Comparison of ENCODE assay signal across 9 mouse cellular contexts in the genomic region with DNA sequence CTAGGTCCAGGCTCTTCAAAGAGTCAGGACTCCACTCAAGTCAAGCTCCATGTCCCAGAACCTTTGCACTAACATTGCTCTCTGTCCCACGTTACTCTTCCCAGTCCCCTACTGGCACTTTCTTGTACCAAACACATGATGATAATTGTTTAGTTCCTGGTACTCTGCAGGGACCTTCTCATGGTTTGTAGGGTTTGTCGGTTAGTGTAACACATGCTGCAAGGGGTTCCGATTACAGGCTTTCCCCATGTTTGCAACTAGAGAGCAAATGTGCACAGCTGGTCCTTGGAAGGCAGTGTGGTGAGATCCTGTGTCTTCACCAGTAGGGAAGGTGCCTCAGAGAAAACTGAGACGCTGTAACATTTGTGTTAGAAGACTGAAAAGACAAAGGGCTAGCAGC. TPM values are rescaled to one million over a fixed set of nuclear protein-coding genes. Genes with fewer than 3 reads are reported as not detected.
DNase-seq lines count a peak whose midpoint lies in the region; ATAC-seq and TF ChIP-seq lines count a peak whose summit lies in the region.
"Had no signal": no experiment of that assay in that cellular context is flagged by ENCODE, and none has a peak within 500 bp of the region (broad histone marks: within the 10 kb centered on the region; RNA-seq: fewer than 3 reads in every experiment).

No protein-coding gene starts in this region.

- H3K4me2 ChIP-seq in liver, embryonic 11.5 days, result no peak overlapping the region
- peak overlapping the region; percentile 45 for H3K4me2 ChIP-seq in limb, embryonic 14.5 days (replicated peaks; ENCODE audit: low read depth, low read length, severe bottlenecking)

- no peak for ATAC-seq in liver, embryonic 11.5 days (replicated peaks; ENCODE audit: low FRiP score)
- peak; percentile 62 for ATAC-seq in limb, embryonic 14.5 days (ENCODE audit: low FRiP score, low read depth)
- ATAC-seq in erythroblast, adult 5-6 weeks (replicated peaks; ENCODE audit: low FRiP score, poor library complexity, severe bottlenecking), result no peak

- H3K27ac ChIP-seq in liver, embryonic 11.5 days (ENCODE audit: low read depth, low read length), result peak overlapping the region; percentile 34; the same call in 1 of the 2 replicates
- peak overlapping the region; percentile 79 for H3K27ac ChIP-seq in limb, embryonic 14.5 days (replicated peaks; ENCODE audit: low read depth, low read length)

- peak; percentile 55 for DNase-seq in embryo, embryonic 10.5 days (ENCODE audit: low spot score)
- DNase-seq in embryo, embryonic 9.5 days (ENCODE audit: extremely low spot score), result no peak
- no peak for DNase-seq in liver, embryonic 11.5 days (ENCODE audit: low spot score)
- DNase-seq in liver, result no peak
- peak; percentile 48 for DNase-seq in forelimb bud, embryonic 11.5 days (ENCODE audit: low read depth, low spot score)
- peak; percentile 65 for DNase-seq in limb, embryonic 14.5 days (ENCODE audit: low spot score)
- no peak for DNase-seq in frontal cortex, postnatal 36 days (ENCODE audit: low spot score in 2 of 2)
- DNase-seq: thymus, postnatal 4 days had no signal

- H3K4me1 ChIP-seq in liver, embryonic 11.5 days (replicated peaks; ENCODE audit: control insufficient read depth, insufficient read depth, low read length), result peaks cover 21% of the 10 kb centered on the region
- peaks cover 24% of the 10 kb centered on the region for H3K4me1 ChIP-seq in limb, embryonic 14.5 days (ENCODE audit: control insufficient read depth, insufficient read depth, low read length)

- H3K9ac ChIP-seq in liver, embryonic 11.5 days (ENCODE audit: low read depth, low read length), result no peak overlapping the region
- peak overlapping the region; percentile 34; the same call in 1 of the 2 replicates for H3K9ac ChIP-seq in limb, embryonic 14.5 days (ENCODE audit: low read depth, low read length, severe bottlenecking)

- H3K27me3 ChIP-seq in liver, embryonic 11.5 days (replicated peaks; ENCODE audit: control insufficient read depth, insufficient read depth, low read length), result no peaks in the 10 kb centered on the region
- no peaks in the 10 kb centered on the region for H3K27me3 ChIP-seq in limb, embryonic 14.5 days (ENCODE audit: control insufficient read depth, insufficient read depth, low read length)

- no peak overlapping the region for H3K4me3 ChIP-seq in liver, embryonic 11.5 days (ENCODE audit: low read depth, low read length)
- H3K4me3 ChIP-seq in limb, embryonic 14.5 days (replicated peaks; ENCODE audit: low read length), result peak overlapping the region; percentile 10; the same call in 1 of the 2 replicates

- no peaks in the 10 kb centered on the region for H3K9me3 ChIP-seq in liver, embryonic 11.5 days (ENCODE audit: control insufficient read depth, low read length)
- H3K9me3 ChIP-seq in limb, embryonic 14.5 days (ENCODE audit: control insufficient read depth, low read length), result no peaks in the 10 kb centered on the region

- 71% methylated on average over 4 of the region's 4 CpGs for WGBS in liver, embryonic 11.5 days
- 14% methylated on average over 4 of the region's 4 CpGs for WGBS in limb, embryonic 14.5 days

- H3K36me3 ChIP-seq in liver, embryonic 11.5 days (ENCODE audit: control insufficient read depth, insufficient read depth, low read length), result no peaks in the 10 kb centered on the region
- H3K36me3 ChIP-seq in limb, embryonic 14.5 days (ENCODE audit: control insufficient read depth, insufficient read depth, low read length), result no peaks in the 10 kb centered on the region

- TF ChIP-seq POLR2A in limb, embryonic 14.5 days (IDR thresholded peaks at IDR 0.05; ENCODE audit: borderline replicate concordance, extremely low read depth, insufficient read depth, insufficient read length), result no peak

RNA-seq across cellular contexts. Expression of a gene that starts 8.6 kb away (rescaled TPM):
- polyA plus RNA-seq in liver, embryonic 11.5 days (2014; fragmentation: Nextera tagmentation; extraction: Ambion mirVana), result 302 and 334 TPM in 2 replicates
- polyA plus RNA-seq in limb, embryonic 14.5 days (2012; rRNA removed), result 783 and 859 TPM in 2 replicates
- 684 and 772 TPM in 2 replicates for polyA plus RNA-seq in limb, embryonic 14.5 days (2014; fragmentation: Nextera tagmentation; extraction: Ambion mirVana)
- 37.6 and 48.2 TPM in 2 replicates for total RNA-seq in erythroblast, adult 5-6 weeks (2015; ENCODE audit: low replicate concordance)
- total RNA-seq in erythroblast, adult 5-6 weeks (2017; ENCODE audit: low replicate concordance), result 51.9 and 56.2 TPM in 2 replicates

Comparison
In these comparisons a context has a peak if more than half of its experiments do, and no peak if none do; other contexts are left out.
1. DNase-seq: peak in embryo, embryonic 10.5 days (single experiment), forelimb bud, embryonic 11.5 days (single experiment) and limb, embryonic 14.5 days (single experiment); none in embryo, embryonic 9.5 days (single experiment), liver, embryonic 11.5 days (single experiment), liver (single experiment) and frontal cortex, postnatal 36 days (0 of 2).